13 mouse cellular contexts compared by ENCODE assay signal in the genomic region with DNA sequence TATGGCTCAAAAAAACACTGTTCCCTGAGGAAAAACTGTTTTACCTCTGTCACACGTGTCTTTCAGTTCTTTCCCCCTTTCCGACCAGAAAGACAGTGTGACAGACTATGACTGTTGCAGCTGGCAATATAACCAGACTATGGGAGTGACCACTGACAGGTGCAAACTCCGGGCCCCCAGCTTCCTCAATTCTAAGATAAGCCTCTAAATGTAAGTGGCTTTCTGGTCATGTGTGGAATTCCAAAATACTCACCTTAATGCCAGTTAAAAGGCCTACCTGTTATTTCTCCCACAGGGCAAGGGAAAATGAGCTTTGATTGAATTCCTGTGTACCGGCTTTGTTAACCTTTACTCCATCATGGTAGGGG. TPM values are rescaled to one million over a fixed set of nuclear protein-coding genes. Genes with fewer than 3 reads are reported as not detected.
DNase-seq lines count a peak whose midpoint lies in the region; ATAC-seq and TF ChIP-seq lines count a peak whose summit lies in the region.
"Had no signal": no experiment of that assay in that cellular context is flagged by ENCODE, and none has a peak within 500 bp of the region (broad histone marks: within the 10 kb centered on the region; RNA-seq: fewer than 3 reads in every experiment).

No protein-coding gene starts in this region.

- 0 out of 2 replicates have a peak overlapping the region, but pooled peaks have one; percentile 7 for H3K4me2 ChIP-seq in stomach, embryonic 14.5 days (replicated peaks; ENCODE audit: low read depth, low read length)
- no peak overlapping the region for H3K4me2 ChIP-seq in stomach, postnatal 0 days (replicated peaks; ENCODE audit: low read depth)
- peak overlapping the region; percentile 44 for H3K4me2 ChIP-seq in hindbrain, embryonic 13.5 days
- H3K4me2 ChIP-seq in midbrain, embryonic 11.5 days: peak overlapping the region; percentile 29; the same call in 1 of the 2 replicates
- H3K4me2 ChIP-seq in heart, embryonic 12.5 days: no peak overlapping the region; the same call in 1 of the 2 replicates
- H3K4me2 ChIP-seq: liver, embryonic 15.5 days had no signal

- no peaks in the 10 kb centered on the region for H3K27me3 ChIP-seq in stomach, embryonic 14.5 days (ENCODE audit: control insufficient read depth, insufficient read depth, low read length)
- no peaks in the 10 kb centered on the region for H3K27me3 ChIP-seq in stomach, postnatal 0 days (ENCODE audit: control insufficient read depth, insufficient read depth, low read length)
- H3K27me3 ChIP-seq in hindbrain, embryonic 13.5 days: no peaks in the 10 kb centered on the region
- no peaks in the 10 kb centered on the region for H3K27me3 ChIP-seq in midbrain, embryonic 11.5 days (ENCODE audit: control insufficient read depth, insufficient read depth, low read length)
- peaks cover 5% of the 10 kb centered on the region; the same call in 1 of the 2 replicates for H3K27me3 ChIP-seq in heart, embryonic 12.5 days (replicated peaks)
- H3K27me3 ChIP-seq: liver, embryonic 15.5 days had no signal

- no peak for TF ChIP-seq EP300 in stomach, postnatal 0 days (optimal IDR thresholded peaks at IDR 0.05)

- H3K27ac ChIP-seq in stomach, embryonic 14.5 days (ENCODE audit: low read length): no peak overlapping the region
- no peak overlapping the region for H3K27ac ChIP-seq in stomach, postnatal 0 days (replicated peaks)
- H3K27ac ChIP-seq in hindbrain, embryonic 13.5 days: no peak overlapping the region
- H3K27ac ChIP-seq in midbrain, embryonic 11.5 days (ENCODE audit: low read depth, low read length): no peak overlapping the region
- H3K27ac ChIP-seq in heart, embryonic 12.5 days (ENCODE audit: poor library complexity, severe bottlenecking): no peak overlapping the region
- H3K27ac ChIP-seq: liver, embryonic 15.5 days had no signal

- no peak for DNase-seq in stomach, postnatal 0 days (ENCODE audit: low spot score)
- DNase-seq in midbrain, embryonic 11.5 days (ENCODE audit: low spot score, missing footprints): no peak
- no peak for DNase-seq in adrenal gland, postnatal 10 days
- DNase-seq: cerebellum, postnatal 25 days; heart, adult 18-20 months; kidney, adult 11 months; layer of hippocampus, postnatal 36 days had no signal

- no peaks in the 10 kb centered on the region for H3K36me3 ChIP-seq in stomach, embryonic 14.5 days (ENCODE audit: control insufficient read depth, insufficient read depth, low read length)
- no peaks in the 10 kb centered on the region for H3K36me3 ChIP-seq in stomach, postnatal 0 days (ENCODE audit: control insufficient read depth, insufficient read depth, low read length)
- H3K36me3 ChIP-seq in hindbrain, embryonic 13.5 days: no peaks in the 10 kb centered on the region
- H3K36me3 ChIP-seq in midbrain, embryonic 11.5 days (ENCODE audit: control insufficient read depth, insufficient read depth, low read length): no peaks in the 10 kb centered on the region
- no peaks in the 10 kb centered on the region for H3K36me3 ChIP-seq in heart, embryonic 12.5 days
- H3K36me3 ChIP-seq: liver, embryonic 15.5 days had no signal

- WGBS in stomach, embryonic 14.5 days: 30% methylated on average over 4 of the region's 4 CpGs
- WGBS in stomach, postnatal 0 days: 26% methylated on average over 4 of the region's 4 CpGs
- 39% methylated on average over 4 of the region's 4 CpGs for WGBS in hindbrain, embryonic 13.5 days
- 17% methylated on average over 4 of the region's 4 CpGs for WGBS in midbrain, embryonic 11.5 days
- WGBS in heart, embryonic 12.5 days: 41% methylated on average over 4 of the region's 4 CpGs

- no peak for ATAC-seq in stomach, embryonic 14.5 days (ENCODE audit: insufficient number of reproducible peaks, insufficient read depth, low FRiP score, low read depth)
- no peak for ATAC-seq in stomach, postnatal 0 days (ENCODE audit: low FRiP score, low TSS enrichment)
- ATAC-seq in hindbrain, embryonic 13.5 days (ENCODE audit: low FRiP score): no peak
- ATAC-seq in midbrain, embryonic 11.5 days (ENCODE audit: low FRiP score): no peak; the same call in 1 of the 2 replicates
- no peak for ATAC-seq in heart, embryonic 12.5 days (ENCODE audit: insufficient number of reproducible peaks, low FRiP score)
- no peak for ATAC-seq in monocyte, adult 5-6 weeks (replicated peaks; ENCODE audit: insufficient number of reproducible peaks, low FRiP score, low TSS enrichment, poor library complexity, severe bottlenecking)

- no peak for TF ChIP-seq CTCF in stomach, postnatal 0 days (IDR thresholded peaks at IDR 0.05; ENCODE audit: low read depth)

- no peaks in the 10 kb centered on the region for H3K4me1 ChIP-seq in stomach, embryonic 14.5 days (ENCODE audit: control insufficient read depth, insufficient read depth, low read length)
- H3K4me1 ChIP-seq in stomach, postnatal 0 days (replicated peaks; ENCODE audit: control insufficient read depth, insufficient read depth): no peaks in the 10 kb centered on the region; the same call in 1 of the 2 replicates
- H3K4me1 ChIP-seq in hindbrain, embryonic 13.5 days (replicated peaks): peaks cover 10% of the 10 kb centered on the region
- peaks cover 12% of the 10 kb centered on the region for H3K4me1 ChIP-seq in midbrain, embryonic 11.5 days (ENCODE audit: control insufficient read depth, insufficient read depth, low read length)
- peaks cover 5% of the 10 kb centered on the region for H3K4me1 ChIP-seq in heart, embryonic 12.5 days (replicated peaks)
- H3K4me1 ChIP-seq: liver, embryonic 15.5 days had no signal

- no peak overlapping the region for H3K4me3 ChIP-seq in stomach, embryonic 14.5 days (ENCODE audit: low read depth, low read length)
- H3K4me3 ChIP-seq in stomach, postnatal 0 days (ENCODE audit: low read depth, low read length): no peak overlapping the region
- H3K4me3 ChIP-seq in hindbrain, embryonic 13.5 days: 0 out of 2 replicates have a peak overlapping the region, but pooled peaks have one; percentile 15
- no peak overlapping the region for H3K4me3 ChIP-seq in midbrain, embryonic 11.5 days (ENCODE audit: low read depth, low read length)
- no peak overlapping the region for H3K4me3 ChIP-seq in heart, embryonic 12.5 days
- H3K4me3 ChIP-seq: erythroblast, embryonic 14.5 days; liver, embryonic 15.5 days had no signal

- no peak overlapping the region for H3K9ac ChIP-seq in stomach, embryonic 14.5 days (replicated peaks; ENCODE audit: low read depth, low read length)
- H3K9ac ChIP-seq in stomach, postnatal 0 days (ENCODE audit: low read length): no peak overlapping the region
- H3K9ac ChIP-seq in hindbrain, embryonic 13.5 days: no peak overlapping the region
- H3K9ac ChIP-seq in midbrain, embryonic 11.5 days (ENCODE audit: low read length): no peak overlapping the region
- no peak overlapping the region for H3K9ac ChIP-seq in heart, embryonic 12.5 days
- H3K9ac ChIP-seq: liver, embryonic 15.5 days had no signal

- H3K9me3 ChIP-seq in stomach, embryonic 14.5 days (ENCODE audit: control insufficient read depth, low read depth, low read length): no peaks in the 10 kb centered on the region
- H3K9me3 ChIP-seq in stomach, postnatal 0 days (ENCODE audit: control insufficient read depth, low read length): no peaks in the 10 kb centered on the region
- H3K9me3 ChIP-seq in hindbrain, embryonic 13.5 days: no peaks in the 10 kb centered on the region
- no peaks in the 10 kb centered on the region for H3K9me3 ChIP-seq in midbrain, embryonic 11.5 days (ENCODE audit: control insufficient read depth, low read length)
- peaks cover 3% of the 10 kb centered on the region; the same call in 1 of the 2 replicates for H3K9me3 ChIP-seq in heart, embryonic 12.5 days (replicated peaks)
- H3K9me3 ChIP-seq: liver, embryonic 15.5 days had no signal

RNA-seq across cellular contexts. Expression of gene Dclk1, which starts 15.0 kb away (rescaled TPM):
- 18.4 and 18.7 TPM in 2 replicates for polyA plus RNA-seq in stomach, embryonic 14.5 days (2014; fragmentation: Nextera tagmentation; extraction: Ambion mirVana)
- polyA plus RNA-seq in stomach, postnatal 0 days (2015; fragmentation: Nextera tagmentation; extraction: Ambion mirVana): 4.4 and 4.6 TPM in 2 replicates
- 236 and 257 TPM in 2 replicates for polyA plus RNA-seq in hindbrain, embryonic 13.5 days (2015; fragmentation: Nextera tagmentation; extraction: Ambion mirVana)
- polyA plus RNA-seq in midbrain, embryonic 11.5 days (2014; fragmentation: Nextera tagmentation; extraction: Ambion mirVana): 63.2 and 66.7 TPM in 2 replicates
- total RNA-seq in adrenal gland, postnatal 10 days (2021): 10 to 100 TPM; 13.5 to 18.0 TPM
- polyA plus RNA-seq in heart, embryonic 12.5 days (2016; fragmentation: Nextera tagmentation; extraction: Ambion mirVana): 8.6 and 9.3 TPM in 2 replicates
- not detected in 3 replicates for total RNA-seq in monocyte, adult 5-6 weeks (2017)
- polyA plus RNA-seq: erythroblast, embryonic 14.5 days had no signal

RNA-seq across cellular contexts. Expression of gene Sohlh2, which starts 45.4 kb away (rescaled TPM):
- not detected in 2 replicates for polyA plus RNA-seq in stomach, embryonic 14.5 days (2014; fragmentation: Nextera tagmentation; extraction: Ambion mirVana)
- not detected in 2 replicates for polyA plus RNA-seq in stomach, postnatal 0 days (2015; fragmentation: Nextera tagmentation; extraction: Ambion mirVana)
- not detected in 2 replicates for polyA plus RNA-seq in hindbrain, embryonic 13.5 days (2015; fragmentation: Nextera tagmentation; extraction: Ambion mirVana)
- polyA plus RNA-seq in midbrain, embryonic 11.5 days (2014; fragmentation: Nextera tagmentation; extraction: Ambion mirVana): not detected in 2 replicates
- not detected for total RNA-seq in adrenal gland, postnatal 10 days (2021)
- 0.06 and 0.10 TPM in 2 replicates for polyA plus RNA-seq in heart, embryonic 12.5 days (2016; fragmentation: Nextera tagmentation; extraction: Ambion mirVana)
- total RNA-seq in monocyte, adult 5-6 weeks (2017): not detected in 3 replicates
- total RNA-seq: heart, adult 18-20 months; layer of hippocampus, postnatal 36 days had no signal
- polyA plus RNA-seq: erythroblast, embryonic 14.5 days; liver, embryonic 15.5 days had no signal

Comparison
In these comparisons a context has a peak if more than half of its experiments do, and no peak if none do; other contexts are left out.
1. H3K4me2 ChIP-seq: peak in stomach, embryonic 14.5 days (single experiment), hindbrain, embryonic 13.5 days (single experiment) and midbrain, embryonic 11.5 days (single experiment); none in stomach, postnatal 0 days (single experiment) and heart, embryonic 12.5 days (single experiment).